Mouse (Mus musculus): ENCODE results near the gene Ankrd13a. TPM values are rescaled to one million over a fixed set of nuclear protein-coding genes. Genes with fewer than 3 reads are reported as not detected.

The Ankrd13a gene
- total and polyA plus RNA-seq, 3 experiments, result 110 to 184 (median 180) TPM

DNA sequence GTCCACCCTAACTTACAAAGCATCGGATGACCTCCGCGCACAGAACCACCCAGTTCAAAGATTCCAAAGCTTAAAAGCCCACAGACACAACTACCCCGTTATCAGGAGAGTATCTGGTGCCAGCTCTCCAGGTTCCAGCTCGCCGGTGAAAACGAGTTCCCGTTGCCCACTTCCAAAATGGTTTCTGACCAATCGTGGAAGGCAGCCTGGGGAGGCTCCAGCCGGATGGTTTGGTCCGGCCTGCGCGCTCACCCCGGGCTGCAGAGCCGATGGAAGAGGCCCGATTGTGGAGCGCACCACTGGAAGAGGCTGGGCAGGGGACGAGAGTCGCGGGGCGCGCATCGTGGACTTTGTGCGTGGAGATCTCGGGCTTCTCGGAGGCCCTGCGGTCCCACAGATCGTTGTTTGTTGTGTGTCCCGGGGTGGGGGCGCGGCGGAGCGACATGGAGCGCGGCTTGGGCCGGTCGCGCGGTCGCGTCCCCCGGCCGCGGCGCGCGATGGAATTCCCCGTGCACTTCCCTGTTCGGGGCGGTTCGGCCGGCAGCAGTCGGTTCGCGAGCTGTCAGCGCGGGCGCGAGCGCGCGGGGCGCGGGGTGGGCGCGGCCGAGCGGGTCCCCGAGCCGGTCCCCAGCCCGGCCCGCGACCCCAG lies at the start of gene Ankrd13a (continued):
- no peak for TF ChIP-seq E2F4 (IDR thresholded peaks at IDR 0.05; ENCODE audit: borderline replicate concordance, low read depth, low read length)

DNA sequence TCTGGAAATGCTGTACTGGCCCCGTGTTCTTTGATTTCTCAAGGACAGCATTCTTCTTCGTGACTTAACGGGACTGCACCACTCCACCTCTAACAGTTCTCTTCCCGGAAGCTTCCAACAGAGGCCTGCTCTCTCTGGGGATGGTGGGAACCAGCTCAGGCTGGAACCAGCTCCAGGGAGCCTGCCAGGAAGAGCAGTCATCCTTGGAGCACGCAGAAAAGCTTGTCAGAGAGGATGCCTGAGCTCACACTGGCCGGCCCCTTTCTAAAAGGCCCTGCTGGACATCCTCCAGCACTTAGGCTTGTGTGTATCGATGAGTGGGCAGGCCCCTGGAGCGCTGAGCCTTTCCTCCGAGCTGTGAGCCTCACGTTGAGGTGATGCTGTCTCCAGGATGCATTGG lies 46.3 kb upstream of the Ankrd13a start:
- no peaks in the 10 kb centered on the region for H3K9me3 ChIP-seq (replicated peaks; ENCODE audit: insufficient read depth, low read length)
- H3K79me2 ChIP-seq (ENCODE audit: control insufficient read depth, insufficient read depth, low read length, poor library complexity), result no peaks in the 10 kb centered on the region
- H3K9ac ChIP-seq (ENCODE audit: control insufficient read depth, low read depth, low read length, poor library complexity, severe bottlenecking), result no peak overlapping the region
- peaks cover 0 to 3% of the 10 kb centered on the region in 2 experiments; a peak in 2 of 4 replicates for H3K36me3 ChIP-seq (ENCODE audit: control insufficient read depth in 1 of 2, insufficient read depth in 2 of 2, low read length in 2 of 2)
- H3K27ac ChIP-seq (ENCODE audit: control insufficient read depth, low read depth, low read length), result no peak overlapping the region
- no peak for TF ChIP-seq MAFK (IDR thresholded peaks at IDR 0.05; ENCODE audit: borderline replicate concordance, low read depth, low read length)
- no peak for TF ChIP-seq ZMIZ1 (IDR thresholded peaks at IDR 0.05; ENCODE audit: low read depth, low read length)
- TF ChIP-seq KAT2A (conservative IDR thresholded peaks at IDR 0.05; ENCODE audit: low read depth, low read length), result no peak
- no peaks in the 10 kb centered on the region for H3K4me1 ChIP-seq (ENCODE audit: control insufficient read depth in 1 of 2, insufficient read depth in 2 of 2, low read length in 2 of 2)
- H3K27me3 ChIP-seq (ENCODE audit: control insufficient read depth in 1 of 2, insufficient read depth in 2 of 2, low read length in 2 of 2), result no peaks in the 10 kb centered on the region
- no peak overlapping the region for H3K4me3 ChIP-seq (ENCODE audit: control insufficient read depth in 1 of 2, insufficient read depth in 1 of 2, low read depth in 2 of 2, low read length in 2 of 2)
- no peak for DNase-seq (ENCODE audit: low read depth, low spot score)

DNA sequence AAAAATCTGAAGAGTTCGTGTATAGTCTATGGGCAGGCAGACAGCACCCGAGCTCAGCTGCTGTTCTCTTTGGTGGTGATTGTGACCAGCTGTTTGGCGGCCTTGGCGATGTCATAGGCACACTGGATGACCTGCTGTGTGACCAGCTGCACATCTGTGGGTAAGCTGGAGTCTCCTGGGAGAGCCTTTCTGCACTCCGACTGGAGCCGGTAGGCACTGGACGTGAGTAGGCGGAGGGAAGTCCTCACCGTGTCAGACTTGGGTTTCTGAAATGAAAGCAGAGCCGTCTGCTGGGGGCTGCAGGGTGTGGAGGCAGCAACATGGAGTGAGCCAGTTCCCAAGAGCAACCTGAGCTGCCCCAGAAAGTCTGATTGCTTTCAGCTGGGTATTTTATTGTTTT lies 44.3 kb upstream of the Ankrd13a start:
- Histone ChIP-seq H3K27ac (ENCODE audit: control insufficient read depth, low read depth, low read length) (no peak overlapping the region), H3K9me3 (replicated peaks; ENCODE audit: insufficient read depth, low read length) (no peaks in the 10 kb centered on the region), H3K27me3 (ENCODE audit: control insufficient read depth in 1 of 2, insufficient read depth in 2 of 2, low read length in 2 of 2) (no peaks in the 10 kb centered on the region), H3K9ac (ENCODE audit: control insufficient read depth, low read depth, low read length, poor library complexity, severe bottlenecking) (no peak overlapping the region), H3K36me3 (ENCODE audit: control insufficient read depth in 1 of 2, insufficient read depth in 2 of 2, low read length in 2 of 2) (peaks cover 0 to 6% of the 10 kb centered on the region in 2 experiments; a peak in 2 of 4 replicates), H3K4me1 (ENCODE audit: control insufficient read depth in 1 of 2, insufficient read depth in 2 of 2, low read length in 2 of 2) (no peaks in the 10 kb centered on the region), H3K4me3 (ENCODE audit: control insufficient read depth in 1 of 2, insufficient read depth in 1 of 2, low read depth in 2 of 2, low read length in 2 of 2) (no peak overlapping the region), H3K79me2 (ENCODE audit: control insufficient read depth, insufficient read depth, low read length, poor library complexity) (no peaks in the 10 kb centered on the region)
- TF ChIP-seq POLR2AphosphoS5 (IDR thresholded peaks at IDR 0.05; ENCODE audit: borderline replicate concordance, low read depth, low read length), result no peak
- no peak for TF ChIP-seq EP300 (IDR thresholded peaks at IDR 0.05; ENCODE audit: low read depth in 1 of 2, low read length in 2 of 2)
- TF ChIP-seq MEF2A (IDR thresholded peaks at IDR 0.05; ENCODE audit: extremely low read depth, insufficient replicate concordance, low read depth, low read length, poor library complexity, severe bottlenecking), result no peak
- TF ChIP-seq USF1 (IDR thresholded peaks at IDR 0.05; ENCODE audit: low read depth, low read length), result no peak
- no peak for TF ChIP-seq GABPA (IDR thresholded peaks at IDR 0.05; ENCODE audit: low read depth, low read length)
- no peak for TF ChIP-seq MYB (IDR thresholded peaks at IDR 0.05; ENCODE audit: low read depth, low read length)
- TF ChIP-seq POLR2A (IDR thresholded peaks at IDR 0.05; ENCODE audit: control insufficient read depth in 1 of 2, insufficient read depth in 1 of 2, low read depth in 1 of 2, low read length in 2 of 2, poor library complexity in 1 of 2), result no peak
- TF ChIP-seq ZMIZ1 (IDR thresholded peaks at IDR 0.05; ENCODE audit: low read depth, low read length), result no peak
- TF ChIP-seq CTCF (IDR thresholded peaks at IDR 0.05 in 2 of 3, conservative IDR thresholded peaks at IDR 0.05 in 1 of 3; ENCODE audit: control insufficient read depth in 1 of 3, insufficient read depth in 1 of 3, low read depth in 2 of 3, low read length in 3 of 3, poor library complexity in 1 of 3, severe bottlenecking in 1 of 3), result no peak
- TF ChIP-seq GATA1 (IDR thresholded peaks at IDR 0.05; ENCODE audit: low read depth, low read length), result no peak
- no peak for TF ChIP-seq MXI1 (IDR thresholded peaks at IDR 0.05; ENCODE audit: low read depth, low read length)
- TF ChIP-seq JUND (IDR thresholded peaks at IDR 0.05; ENCODE audit: low read depth, low read length), result no peak
- TF ChIP-seq TBP (IDR thresholded peaks at IDR 0.05; ENCODE audit: low read depth, low read length), result no peak
- no peak for TF ChIP-seq BHLHE40 (IDR thresholded peaks at IDR 0.05; ENCODE audit: borderline replicate concordance, low read depth, low read length)
- no peak for TF ChIP-seq USF2 (IDR thresholded peaks at IDR 0.05; ENCODE audit: borderline replicate concordance in 1 of 2, insufficient read depth in 1 of 2, low read depth in 1 of 2, low read length in 2 of 2)
- TF ChIP-seq ELF1 (IDR thresholded peaks at IDR 0.05; ENCODE audit: low read depth, low read length), result no peak
- no peak for TF ChIP-seq TCF12 (IDR thresholded peaks at IDR 0.05; ENCODE audit: low read depth, low read length)
- TF ChIP-seq CHD2 (IDR thresholded peaks at IDR 0.05; ENCODE audit: low read length), result no peak
- no peak for DNase-seq (ENCODE audit: low read depth, low spot score)

Data from MEL (cell line).